ENCODE assay signal across 8 mouse cellular contexts in the genomic region with DNA sequence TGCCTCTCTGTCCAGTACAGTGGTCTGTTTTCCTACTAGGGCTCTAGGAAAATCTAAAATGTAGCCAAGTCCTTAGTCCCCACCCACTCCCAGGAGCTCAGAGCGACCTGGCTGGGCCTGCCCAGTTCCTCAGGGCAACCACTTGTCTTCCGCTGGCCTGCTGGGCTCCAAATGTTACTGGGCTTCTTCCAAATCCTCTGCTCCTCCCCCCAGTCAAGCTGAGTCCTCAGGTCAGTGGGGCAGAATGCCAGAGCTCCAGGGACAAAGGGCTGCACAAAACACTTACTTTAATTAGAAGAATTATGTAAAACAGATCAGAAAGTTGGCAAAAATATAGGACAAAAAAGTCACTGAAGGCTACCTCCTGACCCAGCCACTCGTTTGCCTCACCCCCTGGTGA. TPM values are rescaled to one million over a fixed set of nuclear protein-coding genes. Genes with fewer than 3 reads are reported as not detected.
A peak's percentile ranks its signal among the peaks of the same experiment; 100 is the strongest.
DNase-seq lines count a peak whose midpoint lies in the region; ATAC-seq lines count a peak whose summit lies in the region.

No protein-coding gene starts in this region.

- H3K4me3 ChIP-seq in hindbrain, embryonic 10.5 days = no peak overlapping the region
- no peak overlapping the region for H3K4me3 ChIP-seq in hindbrain, embryonic 11.5 days (ENCODE audit: low read depth, low read length)
- H3K4me3 ChIP-seq in hindbrain, embryonic 13.5 days = no peak overlapping the region
- no peak overlapping the region for H3K4me3 ChIP-seq in limb, embryonic 10.5 days

- 4% methylated on average over 3 of the region's 3 CpGs for WGBS in hindbrain, embryonic 10.5 days
- WGBS in hindbrain, embryonic 11.5 days = 16% methylated on average over 3 of the region's 3 CpGs
- WGBS in hindbrain, embryonic 13.5 days = 5% methylated on average over 3 of the region's 3 CpGs
- 13% methylated on average over 3 of the region's 3 CpGs for WGBS in limb, embryonic 10.5 days

- peak overlapping the region; percentile 76 for H3K27ac ChIP-seq in hindbrain, embryonic 10.5 days
- no peak overlapping the region for H3K27ac ChIP-seq in hindbrain, embryonic 11.5 days (ENCODE audit: low read depth, low read length)
- peak overlapping the region; percentile 60; the same call in 1 of the 2 replicates for H3K27ac ChIP-seq in hindbrain, embryonic 13.5 days
- 0 out of 2 replicates have a peak overlapping the region, but pooled peaks have one; percentile 12 for H3K27ac ChIP-seq in limb, embryonic 10.5 days

- no peaks in the 10 kb centered on the region for H3K9me3 ChIP-seq in hindbrain, embryonic 10.5 days
- no peaks in the 10 kb centered on the region for H3K9me3 ChIP-seq in hindbrain, embryonic 11.5 days (ENCODE audit: control insufficient read depth, low read length)
- H3K9me3 ChIP-seq in hindbrain, embryonic 13.5 days = no peaks in the 10 kb centered on the region
- H3K9me3 ChIP-seq in limb, embryonic 10.5 days (replicated peaks) = no peaks in the 10 kb centered on the region

- no peak overlapping the region for H3K4me2 ChIP-seq in hindbrain, embryonic 11.5 days (replicated peaks; ENCODE audit: low read depth, low read length)
- H3K4me2 ChIP-seq in hindbrain, embryonic 13.5 days = no peak overlapping the region

- no peak overlapping the region for H3K9ac ChIP-seq in hindbrain, embryonic 11.5 days (ENCODE audit: low read depth, low read length)
- H3K9ac ChIP-seq in hindbrain, embryonic 13.5 days = no peak overlapping the region

- no peaks in the 10 kb centered on the region for H3K27me3 ChIP-seq in hindbrain, embryonic 10.5 days (ENCODE audit: insufficient read depth, poor library complexity, severe bottlenecking)
- H3K27me3 ChIP-seq in hindbrain, embryonic 11.5 days (ENCODE audit: control insufficient read depth, insufficient read depth, low read length) = no peaks in the 10 kb centered on the region
- H3K27me3 ChIP-seq in hindbrain, embryonic 13.5 days = no peaks in the 10 kb centered on the region
- no peaks in the 10 kb centered on the region for H3K27me3 ChIP-seq in limb, embryonic 10.5 days (ENCODE audit: low read depth, poor library complexity, severe bottlenecking)

- peaks cover 67% of the 10 kb centered on the region for H3K4me1 ChIP-seq in hindbrain, embryonic 10.5 days (replicated peaks)
- peaks cover 4% of the 10 kb centered on the region for H3K4me1 ChIP-seq in hindbrain, embryonic 11.5 days (replicated peaks; ENCODE audit: control insufficient read depth, insufficient read depth, low read length)
- peaks cover 61% of the 10 kb centered on the region for H3K4me1 ChIP-seq in hindbrain, embryonic 13.5 days (replicated peaks)
- H3K4me1 ChIP-seq in limb, embryonic 10.5 days = peaks cover 51% of the 10 kb centered on the region

- no peak for ATAC-seq in hindbrain, embryonic 11.5 days (ENCODE audit: low FRiP score)
- peak; percentile 49 for ATAC-seq in hindbrain, embryonic 13.5 days (ENCODE audit: low FRiP score)

- no peaks in the 10 kb centered on the region for H3K36me3 ChIP-seq in hindbrain, embryonic 10.5 days
- H3K36me3 ChIP-seq in hindbrain, embryonic 11.5 days (ENCODE audit: control insufficient read depth, insufficient read depth, low read length) = no peaks in the 10 kb centered on the region
- H3K36me3 ChIP-seq in hindbrain, embryonic 13.5 days = no peaks in the 10 kb centered on the region
- no peaks in the 10 kb centered on the region for H3K36me3 ChIP-seq in limb, embryonic 10.5 days

- DNase-seq in hindbrain, embryonic 10.5 days (ENCODE audit: low spot score) = peak; percentile 39
- no peak for DNase-seq in hindbrain, embryonic 11.5 days (ENCODE audit: low spot score)
- peak; percentile 98 for DNase-seq in cerebellum, adult 9-11 months
- DNase-seq in gastrocnemius, adult 18-20 months (ENCODE audit: low spot score) = peak; percentile 69
- no peak for DNase-seq in limb, embryonic 10.5 days (ENCODE audit: low spot score)
- peak; percentile 82 for DNase-seq in ovary, adult 18-20 months (ENCODE audit: low spot score)
- DNase-seq in spleen, adult 12 weeks (ENCODE audit: low spot score) = no peak

RNA-seq across cellular contexts. Expression of gene Hpcal1, which starts 56.1 kb away (rescaled TPM):
- 35.9 and 39.9 TPM in 2 replicates for polyA plus RNA-seq in hindbrain, embryonic 10.5 days (2016; fragmentation: Nextera tagmentation; extraction: Ambion mirVana)
- polyA plus RNA-seq in hindbrain, embryonic 11.5 days (2014; fragmentation: Nextera tagmentation; extraction: Ambion mirVana) = 46.3 and 48.0 TPM in 2 replicates
- 1 to 10 TPM; 6.0 to 6.4 TPM for total RNA-seq in gastrocnemius, adult 18-20 months (2021)
- polyA plus RNA-seq in hindbrain, embryonic 13.5 days (2015; fragmentation: Nextera tagmentation; extraction: Ambion mirVana) = 77.6 and 79.9 TPM in 2 replicates
- polyA plus RNA-seq in limb, embryonic 10.5 days (2016; fragmentation: Nextera tagmentation; extraction: Ambion mirVana) = 34.2 and 35.3 TPM in 2 replicates

Comparison
In these comparisons a context has a peak if more than half of its experiments do, and no peak if none do; other contexts are left out.
1. DNase-seq: peak in hindbrain, embryonic 10.5 days (single experiment), cerebellum, adult 9-11 months (single experiment), gastrocnemius, adult 18-20 months (single experiment) and ovary, adult 18-20 months (single experiment); none in hindbrain, embryonic 11.5 days (single experiment), limb, embryonic 10.5 days (single experiment) and spleen, adult 12 weeks (single experiment).